Comparison of ENCODE assay signal across 8 mouse cellular contexts in the genomic region with DNA sequence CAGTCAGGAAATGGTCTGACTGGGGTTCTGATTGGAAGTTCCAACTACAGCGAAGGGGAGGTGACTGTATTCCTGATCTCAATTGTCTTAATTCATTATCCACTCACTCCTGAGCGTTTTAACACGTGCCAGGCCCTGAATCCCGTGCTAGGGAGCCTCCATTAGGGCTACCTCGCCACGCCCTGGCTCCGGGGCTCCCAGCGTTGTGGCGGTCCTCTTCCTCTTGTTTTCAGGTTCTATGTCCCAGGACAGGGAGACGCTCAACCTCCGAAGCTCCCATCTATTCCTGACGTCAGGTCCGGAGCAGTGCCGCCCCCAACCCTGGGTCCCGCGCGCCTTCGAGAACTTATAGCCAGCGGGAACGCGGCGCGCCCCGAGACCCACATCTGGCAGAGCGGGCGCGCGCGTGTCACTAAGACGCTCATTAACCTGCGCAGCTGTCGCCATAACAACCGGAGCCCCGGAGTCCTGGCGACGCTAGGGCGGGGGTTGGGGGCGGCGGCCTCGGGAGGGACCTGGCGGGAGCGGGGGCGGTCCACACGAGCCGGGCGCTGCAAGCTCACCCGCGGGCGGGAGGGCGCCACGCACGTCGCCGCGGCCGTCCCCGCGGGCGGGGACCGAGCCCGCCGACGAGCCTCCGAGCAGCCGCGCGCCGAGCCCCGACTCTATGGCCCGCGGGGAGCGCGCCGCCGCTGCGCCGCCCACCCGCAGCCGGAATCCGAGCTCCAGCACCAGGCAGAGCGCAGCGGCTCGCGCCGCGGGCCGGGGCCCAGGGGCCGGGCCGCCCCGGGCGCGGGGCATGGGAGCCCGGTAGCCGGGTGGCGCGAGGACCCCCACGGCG. TPM values are rescaled to one million over a fixed set of nuclear protein-coding genes. Genes with fewer than 3 reads are reported as not detected.
A peak's percentile ranks its signal among the peaks of the same experiment; 100 is the strongest.
DNase-seq lines count a peak whose midpoint lies in the region; ATAC-seq and TF ChIP-seq lines count a peak whose summit lies in the region.

A gene (plus strand): TSS at position 390 of the 841 bp plus-strand sequence.

- no peaks in the 10 kb centered on the region for H3K27me3 ChIP-seq in cerebellum, adult 2 months (ENCODE audit: control insufficient read depth, insufficient read depth, low read length)
- peaks cover 37% of the 10 kb centered on the region for H3K27me3 ChIP-seq in hindbrain, embryonic 12.5 days

- H3K79me2 ChIP-seq in macrophage (ENCODE audit: inconsistent target) = no peaks in the 10 kb centered on the region

- H3K4me2 ChIP-seq in hindbrain, embryonic 12.5 days (replicated peaks) = peak within 1 kb of the TSS; percentile 99

- peaks cover 6% of the 10 kb centered on the region; the same call in 1 of the 2 replicates for H3K9me3 ChIP-seq in hindbrain, embryonic 12.5 days (replicated peaks)

- no peaks in the 10 kb centered on the region for H3K36me3 ChIP-seq in hindbrain, embryonic 12.5 days
- H3K36me3 ChIP-seq in macrophage (ENCODE audit: inconsistent target) = no peaks in the 10 kb centered on the region

- no peak for TF ChIP-seq POLR2A in cerebellum, adult 2 months (IDR thresholded peaks at IDR 0.05; ENCODE audit: borderline replicate concordance, insufficient read depth, low read length)

- no peak for TF ChIP-seq CTCF in cerebellum, adult 2 months (IDR thresholded peaks at IDR 0.05; ENCODE audit: borderline replicate concordance, insufficient read depth, low read depth, low read length)

- peak within 1 kb of the TSS; percentile 75 for H3K9ac ChIP-seq in hindbrain, embryonic 12.5 days

- intact Hi-C loops in left cerebral cortex, postnatal 10 days (cut with DNase I) = loop anchor here (2.0 to 5.0 kb wide), 2 partner anchors 84 to 160 kb away; no protein-coding TSS in a partner anchor

- peak; percentile 58 for ATAC-seq in frontal cortex, adult (ENCODE audit: low TSS enrichment)
- ATAC-seq in hindbrain, embryonic 12.5 days (ENCODE audit: low FRiP score) = peak; percentile 71

- peak; percentile 84 for DNase-seq in WW6 (ENCODE audit: low read depth, low spot score)
- peak; percentile 77 for DNase-seq in cerebellum, adult 2 months
- peak in 1 of 2 experiments; percentile 79 for DNase-seq in left cerebral cortex, postnatal 10 days (ENCODE audit: extremely low spot score in 1 of 2, low spot score in 2 of 2)
- peak; percentile 47 to 63 for DNase-seq in right cerebral cortex, postnatal 36 days (ENCODE audit: low spot score in 2 of 2)
- no peak for DNase-seq in spleen, postnatal 14 days (ENCODE audit: low spot score in 2 of 2)

- H3K4me3 ChIP-seq in cerebellum, adult 2 months (replicated peaks; ENCODE audit: insufficient read depth, low read depth, low read length) = peak within 1 kb of the TSS; percentile 92
- H3K4me3 ChIP-seq in hindbrain, embryonic 12.5 days = peak within 1 kb of the TSS; percentile 75
- peak within 1 kb of the TSS; percentile 8; the same call in 1 of the 2 replicates for H3K4me3 ChIP-seq in macrophage (ENCODE audit: inconsistent target)

- peaks cover 2% of the 10 kb centered on the region; the same call in 1 of the 2 replicates for H3K4me1 ChIP-seq in cerebellum, adult 2 months (ENCODE audit: control insufficient read depth, insufficient read depth, low read length)
- peaks cover 10% of the 10 kb centered on the region for H3K4me1 ChIP-seq in hindbrain, embryonic 12.5 days

- peak within 1 kb of the TSS; percentile 58 for H3K27ac ChIP-seq in cerebellum, adult 2 months (ENCODE audit: insufficient read depth, low read length)
- H3K27ac ChIP-seq in hindbrain, embryonic 12.5 days = peak within 1 kb of the TSS; percentile 23; the same call in 1 of the 2 replicates
- H3K27ac ChIP-seq in macrophage = no peak within 1 kb of the TSS

- WGBS in cerebellum, adult 2 months = under 1% methylated on average over 96 of the region's 98 CpGs
- WGBS in hindbrain, embryonic 12.5 days = under 1% methylated on average over 61 of the region's 98 CpGs
- 1% methylated on average over 89 of the region's 98 CpGs for WGBS in macrophage (ENCODE audit: missing documents)

RNA-seq across cellular contexts. Expression of the gene that starts here (rescaled TPM):
- 77.8 and 91.5 TPM in 2 replicates for polyA plus RNA-seq in cerebellum, adult 2 months (2012; rRNA removed)
- 7.4 and 7.9 TPM in 2 replicates for polyA plus RNA-seq in hindbrain, embryonic 12.5 days (2016; fragmentation: Nextera tagmentation; extraction: Ambion mirVana)
- total RNA-seq in left cerebral cortex, postnatal 10 days (2021) = 100 to 1,000 TPM; 107 to 111 TPM
- 1 to 10 TPM in 12 of 26 experiments, under 1 TPM in 13, not detected in 1; 0.20 to 3.8 (median 0.94) TPM for total RNA-seq in macrophage (2018; cell fraction: chromatin; rRNA removed)
- under 1 TPM; 0.05 to 0.71 (median 0.28) TPM for total RNA-seq in macrophage (2018; cell fraction: cytosol; rRNA removed)
- total RNA-seq in macrophage (2018; cell fraction: nucleus; rRNA removed) = 1 to 10 TPM in 11 of 26 experiments, under 1 TPM in 13, not detected in 2; 0.17 to 3.7 (median 0.89) TPM
- 0.17 to 0.48 TPM (median 0.21 TPM) in 3 replicates for polyA plus RNA-seq in macrophage (2018)

Comparison
In these comparisons a context has a peak if more than half of its experiments do, and no peak if none do; other contexts are left out.
1. DNase-seq: peak in WW6 (single experiment), cerebellum, adult 2 months (2 of 2) and right cerebral cortex, postnatal 36 days (2 of 2); none in spleen, postnatal 14 days (0 of 2).
2. H3K4me3 ChIP-seq: peak in every context shown above with its lines; median percentile 92 in cerebellum, adult 2 months; 75 in hindbrain, embryonic 12.5 days; 8 in macrophage.